Mouse (Mus musculus): Measurements from ENCODE around the gene Rpl7a. TPM values are rescaled to one million over a fixed set of nuclear protein-coding genes. Genes with fewer than 3 reads are reported as not detected.

Gene Rpl7a
- 46.4 TPM for polyA plus RNA-seq (2014; fragmentation: Illumina TruSeq; extraction: RNeasy Lipid Tissue Mini Kit (QIAGEN cat#74804))

DNA sequence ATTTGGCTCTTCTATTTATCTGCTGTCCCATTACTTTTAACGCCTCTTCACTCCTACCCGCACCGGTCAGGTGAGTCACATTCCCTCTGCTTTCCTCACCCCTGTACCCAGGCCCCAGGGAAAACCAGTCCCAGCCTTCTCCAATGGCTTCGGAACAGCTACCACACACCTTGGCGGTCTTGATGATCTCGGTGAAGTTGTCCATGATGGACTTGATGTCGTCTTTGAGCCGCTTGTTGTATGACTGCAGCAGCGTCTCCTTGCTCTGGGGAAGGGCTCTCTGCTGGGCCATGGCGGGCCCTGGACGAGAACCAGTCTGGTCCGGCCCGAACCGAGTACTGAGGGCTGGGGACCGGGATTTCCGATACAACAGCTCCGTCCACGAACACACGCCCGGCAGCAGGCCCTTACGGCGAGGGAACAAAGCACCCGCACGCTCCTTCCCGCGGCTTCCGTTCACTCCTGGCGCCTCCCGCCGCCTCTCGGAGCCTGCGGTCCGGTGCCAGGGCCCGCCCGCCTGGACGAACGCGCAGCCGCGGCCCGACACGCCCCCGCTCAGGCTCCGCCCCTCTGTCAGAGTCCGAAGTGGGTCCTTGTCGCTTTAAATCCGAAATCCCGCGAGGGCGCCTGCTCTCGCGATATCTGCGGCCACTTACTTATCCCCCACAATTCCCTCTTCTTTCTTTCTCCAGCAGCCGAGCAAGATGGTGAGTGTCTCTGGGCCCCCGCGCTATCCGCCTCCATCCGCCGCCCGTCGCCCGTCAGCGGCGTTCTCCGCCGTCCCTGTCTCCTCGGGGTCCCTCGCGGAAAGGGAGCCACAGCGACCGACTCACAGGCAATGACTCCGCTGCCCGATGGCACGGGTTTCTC is at the start of gene Rpl7a, which contains the start of gene Med22:
Gene Rpl7a, plus strand, starts transcription at position 641 of the 870 bp plus-strand sequence.
Gene Med22, minus strand, starts transcription at position 554 of the 870 bp plus-strand sequence.

DNA sequence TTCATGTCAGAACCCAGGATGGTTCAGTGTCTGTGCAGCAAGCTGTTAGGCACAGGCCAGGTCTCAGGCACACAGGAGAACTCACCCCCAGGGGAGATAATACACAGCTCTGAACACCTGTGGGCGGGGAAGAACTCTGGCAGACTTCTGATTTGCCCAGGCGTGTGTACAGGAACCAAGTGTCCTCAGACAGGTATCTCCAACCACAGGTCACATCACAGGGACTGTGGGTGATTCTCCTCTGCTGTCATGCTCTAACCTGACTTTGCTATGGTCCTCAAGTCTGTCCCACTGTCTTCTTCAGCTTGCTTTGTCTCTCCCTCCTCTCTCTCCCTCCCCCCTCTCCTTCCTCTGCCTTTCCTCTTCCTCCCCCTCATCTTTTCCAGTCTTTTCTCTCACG is 45.7 kb upstream of the Rpl7a start, which contains the start of gene Abo:
Gene Abo, minus strand, starts transcription at position 101 of the 400 bp plus-strand sequence.

DNA sequence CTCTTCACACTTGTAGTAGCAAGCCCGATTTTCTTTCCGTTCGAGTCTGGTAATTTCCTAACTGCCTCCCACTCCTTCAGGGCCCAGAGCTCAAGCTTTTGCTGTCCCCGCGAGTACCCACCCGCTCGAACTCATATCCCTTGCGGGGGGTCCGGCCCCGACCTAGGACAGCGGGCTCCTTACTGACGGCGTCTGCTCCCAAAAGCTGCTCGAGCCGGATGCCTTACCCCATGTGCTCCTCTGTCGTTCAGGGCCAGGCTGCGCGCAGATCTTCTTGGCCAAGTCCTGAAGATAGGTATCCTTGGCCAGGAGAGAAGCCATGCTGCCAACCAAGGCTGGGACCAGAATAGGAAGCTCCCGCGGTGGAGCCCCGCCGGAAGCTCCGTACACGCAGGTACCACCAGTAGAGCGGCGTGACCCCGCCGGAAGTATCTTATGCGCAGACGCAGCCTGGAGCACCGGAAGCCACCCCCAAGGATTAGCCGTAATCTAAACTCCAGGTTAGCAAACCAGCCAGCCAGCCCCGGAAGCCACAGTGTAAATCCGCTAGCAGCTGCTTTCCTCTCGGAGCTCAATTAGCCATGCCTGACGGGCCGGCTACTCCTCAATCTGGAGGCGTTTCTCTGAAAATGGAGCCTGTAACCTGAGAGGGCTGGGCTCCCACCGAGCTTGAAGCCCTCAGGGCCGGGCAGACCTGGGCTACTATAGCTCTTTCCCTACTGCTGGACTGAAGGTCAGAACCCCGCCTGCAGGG is 7.9 kb upstream of the Rpl7a start, which contains the start of gene Surf6:
Gene Surf6, minus strand, starts transcription at position 413 of the 754 bp plus-strand sequence.

GRCm38 (mm10) chr2:26915927-26916728 is 5.6 kb downstream of the Rpl7a start, which contains the start of the genes Surf2 and Surf1:
Surf2 (plus strand) TSS chr2:26916367.
Surf1 (minus strand) TSS chr2:26916530.

GRCm38 (mm10) chr2:26933304-26934055 is 22.9 kb downstream of the Rpl7a start, which contains the start of the genes Surf4 and Stkld1:
Surf4 (minus strand) TSS chr2:26933928.
Stkld1 (plus strand) TSS chr2:26934047.

Other genes starting within 250 kb of the Rpl7a start
- gene Lcn4, start 239.5 kb upstream of the Rpl7a start, polyA plus RNA-seq (2014; fragmentation: Illumina TruSeq; extraction: RNeasy Lipid Tissue Mini Kit (QIAGEN cat#74804)): not detected
- gene Abo, start 45.8 kb upstream of the Rpl7a start, polyA plus RNA-seq (2014; fragmentation: Illumina TruSeq; extraction: RNeasy Lipid Tissue Mini Kit (QIAGEN cat#74804)): not detected
- 12.8 TPM for gene Surf6, start 7.9 kb upstream of the Rpl7a start, polyA plus RNA-seq (2014; fragmentation: Illumina TruSeq; extraction: RNeasy Lipid Tissue Mini Kit (QIAGEN cat#74804))
- gene Med22, start 87 bp upstream of the Rpl7a start, polyA plus RNA-seq (2014; fragmentation: Illumina TruSeq; extraction: RNeasy Lipid Tissue Mini Kit (QIAGEN cat#74804)): 13.3 TPM
- 7.6 TPM for gene Surf2, start 5.6 kb downstream of the Rpl7a start, polyA plus RNA-seq (2014; fragmentation: Illumina TruSeq; extraction: RNeasy Lipid Tissue Mini Kit (QIAGEN cat#74804))
- gene Surf1, start 5.8 kb downstream of the Rpl7a start, polyA plus RNA-seq (2014; fragmentation: Illumina TruSeq; extraction: RNeasy Lipid Tissue Mini Kit (QIAGEN cat#74804)): 23.5 TPM
- gene Surf4, start 23.2 kb downstream of the Rpl7a start, polyA plus RNA-seq (2014; fragmentation: Illumina TruSeq; extraction: RNeasy Lipid Tissue Mini Kit (QIAGEN cat#74804)): 113 TPM
- gene Stkld1, start 23.3 kb downstream of the Rpl7a start, polyA plus RNA-seq (2014; fragmentation: Illumina TruSeq; extraction: RNeasy Lipid Tissue Mini Kit (QIAGEN cat#74804)): not detected
- gene Rexo4, start 53.6 kb downstream of the Rpl7a start, polyA plus RNA-seq (2014; fragmentation: Illumina TruSeq; extraction: RNeasy Lipid Tissue Mini Kit (QIAGEN cat#74804)): 45.4 TPM
- gene Adamts13, start 62.7 kb downstream of the Rpl7a start, polyA plus RNA-seq (2014; fragmentation: Illumina TruSeq; extraction: RNeasy Lipid Tissue Mini Kit (QIAGEN cat#74804)): not detected
- gene Cacfd1, start 99.2 kb downstream of the Rpl7a start, polyA plus RNA-seq (2014; fragmentation: Illumina TruSeq; extraction: RNeasy Lipid Tissue Mini Kit (QIAGEN cat#74804)): 19.5 TPM
- not detected for gene Slc2a6, start 117.2 kb downstream of the Rpl7a start, polyA plus RNA-seq (2014; fragmentation: Illumina TruSeq; extraction: RNeasy Lipid Tissue Mini Kit (QIAGEN cat#74804))
- not detected for gene Mymk, start 161.4 kb downstream of the Rpl7a start, polyA plus RNA-seq (2014; fragmentation: Illumina TruSeq; extraction: RNeasy Lipid Tissue Mini Kit (QIAGEN cat#74804))
- gene Adamtsl2, start 168.6 kb downstream of the Rpl7a start, polyA plus RNA-seq (2014; fragmentation: Illumina TruSeq; extraction: RNeasy Lipid Tissue Mini Kit (QIAGEN cat#74804)): 0.40 TPM
- not detected for gene Fam163b, start 231.7 kb downstream of the Rpl7a start, polyA plus RNA-seq (2014; fragmentation: Illumina TruSeq; extraction: RNeasy Lipid Tissue Mini Kit (QIAGEN cat#74804))